Mouse (Mus musculus): ENCODE measurements around the gene Gm9117. TPM values are rescaled to one million over a fixed set of nuclear protein-coding genes. Genes with fewer than 3 reads are reported as not detected.
"Not testable (repeated sequence)": the region's sequence is repeated elsewhere in the genome, so short reads cannot be mapped to it uniquely, and the experiment has no call there.

Gm9117 gene
- total RNA-seq (2014; rRNA removed; ENCODE audit: low replicate concordance) (not detected in 2 replicates), polyA plus RNA-seq (2015; fragmentation: Nextera tagmentation; extraction: Ambion mirVana) (not detected in 2 replicates)

DNA sequence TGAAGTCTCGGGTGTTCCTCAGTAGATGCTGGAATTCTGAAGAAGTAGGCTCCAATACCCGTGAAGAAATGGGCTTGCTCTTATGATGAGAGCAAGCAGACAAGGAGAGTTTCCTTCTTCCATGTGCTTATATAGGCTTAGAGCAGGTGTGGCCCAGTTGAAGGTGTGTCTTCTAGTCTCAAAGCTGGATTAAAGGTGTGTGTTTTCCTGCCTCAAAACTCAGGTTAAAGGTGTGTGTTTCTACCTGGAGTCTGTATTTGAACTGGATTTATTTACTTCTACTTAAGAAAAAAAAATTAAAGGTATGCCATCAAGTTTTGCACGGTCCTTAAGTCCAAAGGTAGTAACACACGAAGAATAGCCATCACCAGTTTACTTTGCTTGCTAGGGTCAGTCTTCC is at the start of gene Gm9117:
Gm9117 (minus strand) TSS at position 101 of the 400 bp plus-strand sequence.
- not testable (repeated sequence) for H3K4me2 ChIP-seq (ENCODE audit: low read depth, low read length); H3K9ac ChIP-seq (replicated peaks; ENCODE audit: low read depth, low read length); H3K27ac ChIP-seq (ENCODE audit: low read depth); H3K9me3 ChIP-seq (replicated peaks; ENCODE audit: control insufficient read depth, low read length); H3K4me3 ChIP-seq (ENCODE audit: low read depth, low read length); DNase-seq (ENCODE audit: low spot score); ATAC-seq (ENCODE audit: insufficient read depth, low read depth); H3K27me3 ChIP-seq (ENCODE audit: control insufficient read depth, insufficient read depth, low read length); H3K36me3 ChIP-seq (replicated peaks; ENCODE audit: control insufficient read depth, insufficient read depth, low read length); H3K4me1 ChIP-seq (ENCODE audit: control insufficient read depth, insufficient read depth)
- WGBS, result 72% methylated on average over 3 of the region's 4 CpGs

DNA sequence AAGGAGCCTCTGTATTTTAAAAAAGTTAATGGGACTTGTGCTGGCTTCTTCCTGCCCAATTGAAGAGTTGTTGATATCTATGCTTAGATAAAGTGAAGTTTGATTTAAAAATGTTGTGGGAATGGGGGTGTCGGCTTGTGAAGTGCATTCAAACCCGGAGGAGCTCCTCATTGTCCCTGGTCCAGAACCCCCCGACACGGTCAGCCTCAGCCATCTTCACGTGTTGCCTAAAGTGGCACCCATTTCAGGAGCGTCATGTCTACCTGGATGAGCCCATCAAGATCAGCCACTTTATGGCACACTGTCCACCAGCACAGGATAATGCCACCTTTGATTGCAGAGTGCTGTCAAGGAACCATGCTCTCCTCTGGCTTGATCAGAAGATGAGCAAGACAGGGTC is 25.6 kb upstream of the Gm9117 start:
- DNase-seq (ENCODE audit: low spot score); H3K4me3 ChIP-seq (ENCODE audit: low read depth, low read length); H3K27me3 ChIP-seq (ENCODE audit: control insufficient read depth, insufficient read depth, low read length); H3K9me3 ChIP-seq (replicated peaks; ENCODE audit: control insufficient read depth, low read length); H3K9ac ChIP-seq (replicated peaks; ENCODE audit: low read depth, low read length); H3K27ac ChIP-seq (ENCODE audit: low read depth); ATAC-seq (ENCODE audit: insufficient read depth, low read depth); H3K36me3 ChIP-seq (replicated peaks; ENCODE audit: control insufficient read depth, insufficient read depth, low read length); H3K4me2 ChIP-seq (ENCODE audit: low read depth, low read length); H3K4me1 ChIP-seq (ENCODE audit: control insufficient read depth, insufficient read depth): not testable (repeated sequence)
- 87% methylated on average over 6 of the region's 6 CpGs for WGBS

DNA sequence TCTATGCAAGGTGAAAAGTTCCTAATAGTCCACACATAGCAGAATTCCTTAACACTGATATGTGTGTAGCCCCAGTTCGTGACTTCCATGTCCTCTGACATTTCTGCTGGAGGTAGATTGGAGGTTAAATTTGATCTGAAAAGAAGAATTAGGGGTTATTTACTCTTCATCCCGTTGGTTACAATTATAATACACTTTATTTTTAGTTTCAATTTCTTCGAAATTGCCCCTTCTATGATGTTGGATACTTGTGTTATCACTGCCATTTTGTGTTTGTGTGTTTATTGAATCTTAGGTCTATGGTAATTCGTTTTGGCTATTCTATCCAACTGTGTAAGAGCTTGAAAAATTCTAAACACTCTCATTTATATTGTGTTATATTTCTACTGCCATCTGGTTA is 17.9 kb upstream of the Gm9117 start, which contains the start of gene Tdpoz5:
Tdpoz5 (minus strand) TSS at position 101 of the 400 bp plus-strand sequence.
- not testable (repeated sequence) for H3K4me1 ChIP-seq (ENCODE audit: control insufficient read depth, insufficient read depth); H3K9ac ChIP-seq (replicated peaks; ENCODE audit: low read depth, low read length); H3K27ac ChIP-seq (ENCODE audit: low read depth); H3K36me3 ChIP-seq (replicated peaks; ENCODE audit: control insufficient read depth, insufficient read depth, low read length); H3K9me3 ChIP-seq (replicated peaks; ENCODE audit: control insufficient read depth, low read length); H3K27me3 ChIP-seq (ENCODE audit: control insufficient read depth, insufficient read depth, low read length); DNase-seq (ENCODE audit: low spot score); H3K4me2 ChIP-seq (ENCODE audit: low read depth, low read length); ATAC-seq (ENCODE audit: insufficient read depth, low read depth); H3K4me3 ChIP-seq (ENCODE audit: low read depth, low read length)
- 55% methylated on average over 2 of the region's 4 CpGs for WGBS

DNA sequence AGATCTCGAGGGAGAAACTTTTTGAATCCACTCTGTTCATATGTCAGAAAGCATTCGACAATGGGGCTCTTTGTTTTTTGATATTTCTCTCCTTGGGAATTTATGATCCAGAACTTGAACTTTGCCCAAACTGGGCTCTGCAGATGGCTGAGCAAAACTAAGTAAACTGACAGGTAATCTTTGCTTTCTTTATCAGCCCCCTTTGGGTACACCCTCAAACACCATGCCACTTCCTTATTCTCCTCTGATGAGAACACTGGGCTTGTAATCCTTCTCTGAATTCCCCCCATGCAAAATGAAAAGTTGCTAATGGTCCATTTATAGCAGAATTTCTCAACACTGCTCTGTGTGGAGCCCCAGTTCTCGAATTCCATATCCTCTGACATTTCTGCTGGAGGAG is 5.0 kb downstream of the Gm9117 start:
- not testable (repeated sequence) for DNase-seq (ENCODE audit: low spot score); H3K9ac ChIP-seq (replicated peaks; ENCODE audit: low read depth, low read length); H3K36me3 ChIP-seq (replicated peaks; ENCODE audit: control insufficient read depth, insufficient read depth, low read length); H3K9me3 ChIP-seq (replicated peaks; ENCODE audit: control insufficient read depth, low read length); H3K4me2 ChIP-seq (ENCODE audit: low read depth, low read length); H3K27ac ChIP-seq (ENCODE audit: low read depth); ATAC-seq (ENCODE audit: insufficient read depth, low read depth); H3K4me3 ChIP-seq (ENCODE audit: low read depth, low read length); H3K27me3 ChIP-seq (ENCODE audit: control insufficient read depth, insufficient read depth, low read length); H3K4me1 ChIP-seq (ENCODE audit: control insufficient read depth, insufficient read depth)
- WGBS, result no CpG with 5 or more reads among the region's 3 CpGs

Other genes with a start within 250 kb of the Gm9117 start
- gene Gm5773, start 170.5 kb downstream of the Gm9117 start, total RNA-seq (2014; rRNA removed; ENCODE audit: low replicate concordance), result not detected in 2 replicates
- not detected in 2 replicates for gene Gm5773, start 170.5 kb downstream of the Gm9117 start, polyA plus RNA-seq (2015; fragmentation: Nextera tagmentation; extraction: Ambion mirVana)
- not detected in 2 replicates for gene Tdpoz4, start 147.1 kb downstream of the Gm9117 start, total RNA-seq (2014; rRNA removed; ENCODE audit: low replicate concordance)
- gene Tdpoz4, start 147.1 kb downstream of the Gm9117 start, polyA plus RNA-seq (2015; fragmentation: Nextera tagmentation; extraction: Ambion mirVana), result not detected in 2 replicates
- gene Tdpoz3, start 117.5 kb downstream of the Gm9117 start, total RNA-seq (2014; rRNA removed; ENCODE audit: low replicate concordance), result not detected in 2 replicates
- gene Tdpoz3, start 117.5 kb downstream of the Gm9117 start, polyA plus RNA-seq (2015; fragmentation: Nextera tagmentation; extraction: Ambion mirVana), result not detected in 2 replicates
- gene Tdpoz5, start 17.8 kb upstream of the Gm9117 start, total RNA-seq (2014; rRNA removed; ENCODE audit: low replicate concordance), result not detected in 2 replicates
- gene Tdpoz5, start 17.8 kb upstream of the Gm9117 start, polyA plus RNA-seq (2015; fragmentation: Nextera tagmentation; extraction: Ambion mirVana), result not detected in 2 replicates
- not detected in 2 replicates for gene Gm9125, start 111.3 kb upstream of the Gm9117 start, total RNA-seq (2014; rRNA removed; ENCODE audit: low replicate concordance)
- gene Gm9125, start 111.3 kb upstream of the Gm9117 start, polyA plus RNA-seq (2015; fragmentation: Nextera tagmentation; extraction: Ambion mirVana), result not detected in 2 replicates
- not detected in 2 replicates for gene Gm10697, start 129.1 kb upstream of the Gm9117 start, total RNA-seq (2014; rRNA removed; ENCODE audit: low replicate concordance)
- not detected in 2 replicates for gene Gm10697, start 129.1 kb upstream of the Gm9117 start, polyA plus RNA-seq (2015; fragmentation: Nextera tagmentation; extraction: Ambion mirVana)
- not detected in 2 replicates for gene Gm10696, start 234.7 kb upstream of the Gm9117 start, total RNA-seq (2014; rRNA removed; ENCODE audit: low replicate concordance)
- gene Gm10696, start 234.7 kb upstream of the Gm9117 start, polyA plus RNA-seq (2015; fragmentation: Nextera tagmentation; extraction: Ambion mirVana), result not detected in 2 replicates

All from heart, postnatal 0 days (tissue).